Mouse (Mus musculus) CD4-positive, CD25-positive, alpha-beta regulatory T cell, adult 4 months (primary cell): ENCODE measurements around the gene Gpr171. TPM values are rescaled to one million over a fixed set of nuclear protein-coding genes. Genes with fewer than 3 reads are reported as not detected.

Source experiments
- polyA plus RNA-seq, 2 experiments: library from polyadenylated mRNA; unstranded; fragments of 100-300 nt; shearing (Covaris generic); gene quantifications; one replicate each; pipeline ENCODE4 v1.2.1; 2017

The Gpr171 gene
- polyA plus RNA-seq, 2 experiments from 2014 or later, result 37.2 to 38.7 TPM

Other genes with a start within 250 kb of the Gpr171 start
- gene Clrn1, start 216.5 kb downstream of the Gpr171 start, polyA plus RNA-seq, result not detected
- gene Med12l, start 96.0 kb downstream of the Gpr171 start, polyA plus RNA-seq, result under 1 TPM; 0.50 to 0.61 TPM
- 1 to 10 TPM; 4.8 to 5.2 TPM for gene P2ry14, start 51.8 kb upstream of the Gpr171 start, polyA plus RNA-seq
- gene Gpr87, start 93.3 kb upstream of the Gpr171 start, polyA plus RNA-seq, result not detected
- under 1 TPM; 0.67 to 0.71 TPM for gene P2ry13, start 109.1 kb upstream of the Gpr171 start, polyA plus RNA-seq
- under 1 TPM in 1 of 2 experiments, not detected in 1; 0.48 TPM for gene P2ry12, start 161.1 kb upstream of the Gpr171 start, polyA plus RNA-seq
- gene Igsf10, start 242.6 kb upstream of the Gpr171 start, polyA plus RNA-seq, result not detected